Mouse (Mus musculus) spleen, postnatal 4 days (tissue): ENCODE measurements around the gene Rnaseh2b.

Experiments used
- DNase-seq, 2 experiments: peaks; one replicate each; pipeline ENCODE4 v3.0.0; 2022; ENCODE audit warnings: low spot score in 2 of 2

The Rnaseh2b gene

DNA sequence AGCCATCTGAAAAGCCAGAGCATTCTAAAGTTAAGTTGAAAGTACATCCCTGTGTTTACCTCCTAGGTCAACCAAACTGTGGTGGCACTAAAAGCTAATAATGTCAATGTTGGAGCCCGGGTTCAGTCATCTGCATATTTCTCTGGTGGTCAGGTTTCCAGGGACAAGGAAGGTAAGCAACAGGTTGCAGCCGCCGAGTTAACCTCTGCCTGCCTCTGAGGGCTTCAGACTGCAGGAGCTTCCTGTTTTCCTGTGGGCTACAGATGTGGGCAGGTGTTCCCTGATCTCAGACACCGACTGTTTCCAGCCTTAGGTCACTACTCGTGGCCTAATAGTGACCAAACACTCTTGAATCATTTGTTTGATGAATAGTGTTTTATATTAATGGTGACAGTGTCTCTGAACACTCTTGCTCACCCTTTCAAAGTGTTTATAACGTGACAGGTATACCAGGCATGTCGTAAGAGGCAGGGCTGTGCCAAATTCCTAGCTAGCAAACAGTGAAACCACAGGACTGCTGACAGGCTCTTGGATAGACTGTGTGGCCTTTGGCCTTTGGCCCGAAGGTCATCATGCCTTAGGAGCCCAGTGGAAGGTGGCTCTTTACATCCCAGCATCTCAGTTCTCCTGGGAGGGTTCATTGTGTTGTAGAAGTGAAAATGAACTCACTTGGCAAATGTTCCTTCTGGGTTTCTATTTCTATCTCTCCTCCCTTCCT is 69.0 kb downstream of the Rnaseh2b start:
- DNase-seq, result no peak

DNA sequence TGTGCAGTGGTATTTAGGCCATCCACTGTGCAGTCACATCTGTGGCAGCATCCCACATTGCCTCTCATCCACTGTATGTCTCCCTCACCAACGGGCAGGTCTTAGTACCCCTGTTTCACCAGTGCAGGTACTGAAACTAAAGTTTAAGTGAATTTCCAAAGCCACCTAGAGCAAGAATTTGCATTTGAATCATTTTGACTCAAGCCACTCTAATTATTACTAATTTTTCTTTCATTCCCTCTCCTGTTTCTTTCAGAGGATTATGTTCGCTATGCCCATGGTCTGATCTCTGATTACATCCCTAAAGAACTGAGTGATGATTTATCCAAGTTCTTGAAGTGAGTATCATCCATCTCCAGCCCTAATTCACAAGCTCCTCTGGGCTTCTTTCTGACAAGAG is 71.4 kb downstream of the Rnaseh2b start:
- no peak for DNase-seq

DNA sequence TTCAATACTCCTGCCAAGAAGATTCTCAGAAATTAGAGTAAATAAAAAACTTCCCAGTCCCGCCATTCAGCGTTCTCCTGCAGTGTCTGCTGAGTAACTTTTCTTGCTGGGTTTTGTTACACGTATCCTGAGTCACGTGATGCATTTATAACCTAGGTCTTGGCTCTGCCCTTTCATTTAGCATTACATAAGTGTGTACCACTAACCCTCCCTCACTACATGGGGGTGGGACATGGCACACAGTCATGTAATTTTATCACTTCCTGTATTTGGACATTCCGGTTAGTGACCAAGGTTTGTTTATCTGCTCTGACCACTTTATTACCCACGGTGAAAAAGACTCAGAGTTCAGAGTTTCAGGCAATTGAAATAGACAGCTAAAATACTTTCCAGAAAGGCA is 78.4 kb downstream of the Rnaseh2b start:
- DNase-seq, result no peak

DNA sequence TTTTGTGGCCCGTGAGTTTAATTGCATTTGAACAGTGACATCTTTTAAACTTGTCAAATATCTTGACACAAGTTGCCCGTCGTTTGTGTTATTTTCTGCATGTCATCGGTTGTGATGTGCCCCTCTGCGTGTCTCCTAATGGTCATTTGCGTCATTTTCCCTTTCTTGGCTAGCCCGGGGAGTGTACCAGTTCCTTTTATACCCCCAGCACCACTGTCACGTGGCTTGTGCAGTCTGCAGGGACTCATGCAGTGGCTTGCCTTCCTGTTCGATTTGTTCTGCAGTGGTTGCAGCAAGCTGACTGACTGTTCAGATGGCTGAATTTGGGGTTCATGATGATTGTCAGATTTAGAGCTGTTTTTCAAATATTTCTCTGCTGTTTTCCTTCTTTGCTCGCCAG is 81.6 kb downstream of the Rnaseh2b start:
- DNase-seq, result no peak

DNA sequence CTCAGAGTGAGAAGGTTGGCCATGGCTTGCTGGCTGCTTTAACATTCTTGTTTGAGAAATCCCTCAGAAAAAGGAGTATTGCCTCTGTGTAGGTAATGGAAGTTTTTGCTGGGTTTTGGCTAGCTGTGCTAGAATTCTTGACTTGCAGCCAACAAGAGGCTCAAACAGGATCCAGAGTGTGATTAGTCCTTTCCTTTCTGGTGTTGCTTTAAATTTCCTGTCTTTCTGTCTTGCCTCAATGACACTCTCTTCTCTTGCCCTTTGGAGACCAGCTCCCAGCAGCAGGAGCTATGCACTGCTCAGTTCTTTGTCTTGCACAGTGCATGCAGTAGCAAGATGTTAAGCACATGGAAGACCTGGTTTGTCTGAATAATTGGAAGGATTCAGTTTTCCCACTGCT is 83.3 kb downstream of the Rnaseh2b start:
- no peak for DNase-seq

DNA sequence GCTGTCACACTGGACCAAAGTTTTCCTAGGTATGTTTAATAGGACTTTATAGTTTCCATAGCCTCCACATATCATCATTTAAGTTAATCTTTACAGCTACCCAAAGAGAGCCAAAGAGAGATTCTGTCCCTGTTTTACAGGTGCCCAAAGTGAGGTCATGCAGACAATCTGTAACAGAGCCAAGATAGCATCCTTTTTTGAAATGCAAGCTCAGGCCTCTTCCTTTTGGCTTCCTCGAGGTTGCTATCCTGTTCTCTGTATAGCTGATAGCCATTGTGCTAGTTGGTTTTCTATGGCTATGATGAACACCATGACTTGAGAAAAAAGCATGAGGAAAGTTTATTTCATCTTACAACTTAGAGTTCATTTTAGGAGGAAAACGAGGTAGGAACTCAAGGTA is 83.7 kb downstream of the Rnaseh2b start:
- DNase-seq, result no peak

DNA sequence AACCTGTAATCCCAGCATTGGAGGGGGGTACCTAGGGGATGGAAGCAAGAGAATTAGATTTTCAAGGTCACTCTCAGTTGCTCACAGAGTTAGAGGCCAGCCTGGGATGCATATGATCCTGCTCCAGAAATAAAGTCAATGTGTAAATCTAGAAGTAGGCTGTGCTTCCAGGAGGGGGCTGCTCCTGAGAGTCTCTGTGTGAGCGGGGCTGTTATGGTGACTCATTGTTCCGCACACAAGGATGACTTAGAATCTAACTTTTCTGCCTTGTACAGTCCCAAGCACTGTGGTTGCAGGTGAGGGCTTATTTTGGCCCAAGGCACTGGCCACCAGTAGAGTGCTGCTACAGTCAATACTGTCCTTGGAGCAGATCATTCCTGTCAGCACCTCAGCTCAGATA is 87.0 kb downstream of the Rnaseh2b start:
- no peak for DNase-seq

DNA sequence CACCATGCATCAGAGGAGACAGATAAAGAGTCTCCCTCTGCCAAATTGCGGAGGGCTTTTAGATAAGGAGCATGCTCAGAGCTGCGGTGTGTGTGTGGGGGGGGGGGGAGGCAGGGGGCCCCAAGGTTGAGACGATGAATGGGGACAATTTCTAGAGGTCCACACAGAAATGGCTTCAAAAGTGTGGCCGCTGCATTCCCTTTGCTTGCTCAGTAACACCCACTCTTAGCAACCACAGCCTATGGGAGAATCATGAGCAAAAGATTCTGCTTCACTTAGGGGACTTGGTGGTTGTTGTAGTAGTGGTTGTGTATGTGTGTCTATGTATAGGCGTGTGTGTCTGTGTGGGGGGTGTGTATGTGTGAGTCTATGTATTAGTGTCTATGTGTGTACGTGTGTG is 88.2 kb downstream of the Rnaseh2b start:
- no peak for DNase-seq

DNA sequence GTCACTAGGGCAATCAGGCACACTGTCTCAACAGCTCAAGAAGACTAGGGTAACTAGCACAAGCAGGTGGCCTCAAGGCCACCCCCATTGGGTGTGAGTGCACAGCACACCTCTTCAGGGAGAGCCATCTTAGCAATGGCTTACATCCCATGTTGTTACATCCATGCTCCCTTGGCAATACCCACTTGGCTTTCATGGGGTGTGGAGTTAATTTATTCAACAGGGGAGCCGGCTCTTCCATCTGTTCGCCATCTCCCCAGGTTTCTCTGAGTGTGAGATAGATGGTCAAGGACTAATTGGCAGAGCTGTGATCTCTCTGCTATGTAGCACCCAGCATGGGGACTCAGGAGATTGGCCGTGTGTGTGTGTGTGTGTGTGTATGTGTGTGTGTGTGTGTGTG is 90.7 kb downstream of the Rnaseh2b start:
- DNase-seq, result no peak

DNA sequence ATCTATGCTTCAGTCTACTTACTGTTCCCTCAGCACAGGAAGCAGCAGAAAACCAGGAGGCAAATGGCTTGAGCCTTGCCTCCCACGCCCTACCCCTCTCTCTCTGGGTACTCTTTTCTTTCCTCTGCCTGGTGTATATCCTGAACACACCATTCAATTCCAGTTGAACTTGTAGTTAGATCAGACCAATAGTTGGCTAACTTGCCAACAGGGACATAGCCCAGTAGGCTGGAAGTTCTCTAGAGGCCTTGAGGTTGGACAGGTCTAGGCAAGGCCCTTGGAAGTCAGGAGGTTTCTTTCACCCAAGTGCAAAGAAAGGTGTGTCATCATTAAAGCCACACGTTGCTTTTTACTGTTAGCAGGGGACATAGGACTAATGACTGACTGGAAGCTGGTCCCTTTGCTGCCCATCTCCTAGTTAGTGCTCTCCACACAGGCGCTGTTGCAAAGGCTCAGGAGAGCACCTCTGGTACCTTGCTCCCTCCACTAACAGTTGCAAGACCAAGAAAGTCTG is 91.5 kb downstream of the Rnaseh2b start:
- no peak for DNase-seq

DNA sequence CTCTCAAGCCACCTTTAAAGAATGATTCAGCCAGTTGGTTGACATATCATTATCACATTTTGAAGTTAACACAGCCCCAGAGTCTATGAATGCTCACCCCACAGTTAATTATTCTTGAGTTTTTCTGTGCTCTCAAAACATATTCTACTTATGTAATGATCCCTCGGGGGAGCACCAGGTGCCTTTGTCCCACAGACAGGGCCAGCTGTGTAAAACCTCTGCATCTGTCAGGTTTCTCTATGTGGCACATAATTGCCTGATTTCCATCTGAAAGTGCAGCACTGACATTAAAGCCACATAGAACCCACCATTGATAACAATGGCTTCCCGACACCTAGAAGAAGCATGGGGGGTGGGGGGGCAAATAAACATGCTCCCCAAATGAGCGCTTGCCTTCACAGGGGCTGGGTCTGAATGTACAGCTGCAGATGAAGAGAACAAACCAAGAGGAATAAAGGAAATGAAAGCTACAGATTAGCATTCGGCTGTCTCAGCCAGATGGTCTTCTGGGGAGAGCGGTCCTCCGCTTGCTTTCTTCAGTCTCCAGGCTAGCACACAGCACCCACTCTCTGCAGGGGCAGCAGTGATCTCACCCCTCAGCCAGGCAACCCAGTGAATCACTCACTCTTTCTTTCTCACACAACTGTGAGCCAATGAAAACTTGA is 96.8 kb downstream of the Rnaseh2b start:
- no peak for DNase-seq

DNA sequence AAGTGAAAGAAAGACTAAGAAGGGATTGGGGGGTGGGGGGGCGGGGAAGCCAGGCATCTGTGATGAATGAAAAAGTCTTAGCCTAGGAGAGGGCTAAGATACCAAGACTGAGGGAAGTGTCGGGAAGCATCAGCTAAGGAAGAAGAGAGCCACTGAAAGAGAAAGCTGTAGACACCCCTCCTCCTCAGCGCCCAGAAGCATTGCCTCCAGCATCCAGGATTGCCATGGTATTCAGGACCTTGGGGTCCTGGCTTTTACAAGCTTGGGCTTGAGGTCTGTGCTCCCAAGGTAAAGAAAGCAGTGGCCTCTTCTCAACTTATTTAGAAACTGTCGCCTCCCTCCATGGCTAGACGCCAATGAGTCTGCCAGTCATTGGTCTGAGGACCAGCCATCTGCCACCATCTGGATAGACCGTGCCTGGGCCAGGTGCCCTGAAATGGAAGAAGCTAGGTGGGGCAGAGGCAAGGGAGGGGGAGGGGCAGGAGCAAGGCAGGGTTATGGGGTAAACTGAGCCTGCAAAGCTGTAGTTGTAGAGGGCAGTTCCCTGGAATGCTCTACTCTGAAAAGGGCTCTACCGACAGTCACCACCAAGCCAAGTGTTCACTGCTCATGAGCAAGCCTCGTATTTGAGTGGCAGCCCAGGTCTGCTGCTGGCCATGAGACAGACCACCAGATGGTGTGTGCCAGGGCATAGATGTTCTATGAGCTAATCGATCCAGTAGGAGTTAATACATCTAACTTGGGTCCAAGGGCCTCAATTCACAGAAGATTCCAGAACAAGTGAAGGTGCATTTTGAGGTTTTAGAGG is 97.5 kb downstream of the Rnaseh2b start:
- no peak for DNase-seq

DNA sequence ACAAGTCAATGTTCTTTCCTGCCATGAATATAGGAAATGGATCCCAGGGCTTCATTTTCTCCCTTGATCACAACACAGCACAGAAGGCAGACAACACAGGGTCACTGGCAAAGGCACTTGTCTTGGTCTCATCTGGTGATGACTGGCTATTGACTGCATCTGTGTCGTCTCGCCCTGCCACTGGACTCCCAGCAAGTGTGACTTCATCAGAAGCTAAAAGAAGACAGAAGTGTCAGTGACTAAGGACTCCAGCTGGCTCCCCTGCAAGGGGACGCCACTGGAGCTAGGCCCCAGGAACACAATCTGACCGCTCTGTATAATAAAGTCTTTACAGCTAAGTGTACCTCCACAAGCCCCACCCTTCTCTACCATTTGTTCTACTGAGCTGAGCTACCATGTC is 100.4 kb downstream of the Rnaseh2b start:
- DNase-seq, result no peak

DNA sequence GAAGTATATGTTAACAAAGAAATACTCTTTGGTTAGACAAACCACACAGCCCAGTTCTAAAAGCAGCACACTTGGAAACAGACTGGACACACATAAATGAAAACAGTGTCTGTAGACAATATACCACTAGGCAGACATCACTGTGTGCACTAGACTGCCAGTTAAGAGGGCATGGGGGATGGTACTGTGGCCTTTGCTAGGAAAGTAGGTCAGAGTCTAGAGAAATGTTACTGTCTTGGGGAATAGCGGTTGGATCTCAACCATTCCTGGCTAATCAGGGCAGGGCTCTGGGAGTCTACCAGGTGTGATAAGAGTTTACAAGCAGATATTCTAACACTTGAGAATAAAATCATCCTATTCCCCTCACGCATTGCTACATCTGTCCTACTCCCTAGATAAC is 103.0 kb downstream of the Rnaseh2b start:
- DNase-seq, result no peak

DNA sequence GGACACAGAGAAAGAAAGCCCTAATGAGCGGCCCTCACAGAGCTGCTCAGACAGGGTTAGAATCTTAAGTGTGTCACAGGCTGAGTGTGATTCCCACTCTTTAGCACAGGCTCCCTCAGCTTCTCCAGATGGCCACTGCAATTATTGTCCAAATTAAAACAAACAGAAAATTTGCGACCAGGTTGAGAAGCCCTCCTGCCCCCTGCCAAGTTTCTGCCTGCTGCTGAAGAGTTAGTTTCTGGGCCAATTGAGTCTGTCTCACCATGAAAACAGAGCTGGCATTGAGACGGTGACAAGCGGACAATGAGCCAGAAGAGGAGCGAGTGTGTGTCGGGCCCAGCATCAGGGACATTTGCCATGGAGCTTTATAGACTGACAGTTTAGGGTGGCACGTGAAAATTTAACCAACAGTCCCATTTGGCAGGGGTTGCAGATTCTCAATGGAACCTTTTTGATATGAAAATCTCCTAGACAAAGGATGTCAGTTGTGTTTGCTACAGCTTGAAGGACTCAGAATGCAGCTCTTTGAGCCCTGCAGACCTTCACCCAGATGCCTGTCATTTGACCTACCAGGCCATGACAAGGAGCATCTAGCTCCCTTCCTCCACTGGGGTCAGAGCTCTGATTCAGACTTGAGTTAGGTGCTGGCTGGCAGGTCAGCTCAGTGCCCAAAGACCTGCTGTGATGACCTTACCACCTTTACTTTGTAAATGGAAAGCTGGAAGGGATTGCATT is 123.8 kb downstream of the Rnaseh2b start:
- no peak for DNase-seq

DNA sequence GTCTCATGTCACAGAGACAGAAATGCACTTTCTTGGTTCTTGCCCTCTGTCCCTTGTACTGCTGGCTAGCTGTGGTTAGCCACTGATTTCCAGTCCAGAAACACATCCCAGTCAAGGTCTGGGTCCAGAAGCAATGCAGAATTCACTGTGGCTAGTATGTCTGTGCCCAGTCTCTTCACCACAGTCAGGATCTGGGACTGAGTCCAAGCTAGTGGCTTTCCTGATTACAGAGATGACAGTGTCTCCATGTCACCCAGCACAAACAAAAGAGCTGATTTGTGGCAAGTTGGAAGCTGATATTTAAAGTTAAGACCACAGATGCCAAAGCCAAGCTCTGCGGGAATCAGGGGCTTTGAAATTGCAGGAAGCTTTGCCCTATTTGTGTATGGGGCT is 124.3 kb downstream of the Rnaseh2b start:
- DNase-seq, result no peak

DNA sequence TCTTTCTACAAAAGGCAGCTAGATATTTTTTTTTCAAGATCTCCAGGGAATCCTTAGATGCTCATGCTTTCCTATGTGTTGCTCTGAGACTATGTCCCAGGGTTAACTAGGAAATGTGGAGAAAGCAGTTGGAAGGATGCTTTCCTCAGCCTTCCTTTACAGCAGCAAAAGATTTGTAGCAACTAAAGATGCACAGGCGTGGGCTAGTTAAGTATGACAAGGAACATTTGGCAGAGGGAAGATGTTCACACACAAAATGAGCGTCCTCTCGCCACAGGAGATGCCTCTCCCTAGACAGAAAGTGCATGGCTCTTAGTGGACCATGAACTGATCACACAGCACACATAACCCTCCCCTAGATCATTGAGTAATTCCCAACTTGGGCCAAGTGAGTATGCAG is 125.1 kb downstream of the Rnaseh2b start:
- DNase-seq, result no peak

DNA sequence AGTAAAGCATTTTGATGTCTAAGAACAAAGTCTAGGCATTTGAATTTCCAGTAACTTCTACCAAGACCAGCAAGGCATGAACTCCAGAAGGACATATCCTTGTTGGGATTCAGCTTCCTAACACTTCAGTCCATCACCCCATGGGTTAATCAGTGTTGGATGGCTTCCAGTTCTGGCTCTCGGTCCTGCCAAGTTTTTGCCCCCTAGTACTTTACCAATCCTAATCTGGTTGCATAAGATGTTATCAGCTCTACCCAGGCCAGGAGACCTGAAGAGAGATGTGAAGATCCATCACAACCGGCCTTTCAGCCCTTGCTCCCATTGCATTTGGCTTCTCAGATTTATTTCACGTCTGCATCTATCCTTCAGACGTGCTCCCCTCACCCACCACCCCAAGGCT is 129.9 kb downstream of the Rnaseh2b start:
- no peak for DNase-seq
